Mouse (Mus musculus) liver, embryonic 14.5 days (tissue): ENCODE data around the gene Fam221a. TPM values are rescaled to one million over a fixed set of nuclear protein-coding genes. Genes with fewer than 3 reads are reported as not detected.
"Not testable (repeated sequence)": the region's sequence is repeated elsewhere in the genome, so short reads cannot be mapped to it uniquely, and the experiment has no call there.

ENCODE experiments used
- ATAC-seq: fragments of 200-750 bp; cut with Nextera tagmentation; 2 replicates; pipeline ENCODE4 v1.8.0; 2017; ENCODE audit warnings: moderate number of reproducible peaks, mild to moderate bottlenecking, moderate library complexity; ENCODE audit not compliant: insufficient read depth
- DNase-seq, 3 experiments: peaks; one replicate each; pipeline ENCODE4 v3.0.0-alpha.2; 2012 to 2013; ENCODE audit warnings: low read depth in 3 of 3, low spot score in 3 of 3
- H3K27ac ChIP-seq: fragments of 300-500 bp; sonication (generic); 2 replicates; pipeline ENCODE4 v1.5.1; 2014; ENCODE audit warnings: moderate library complexity, mild to moderate bottlenecking, control low read depth, inconsistent platforms
- H3K27me3 ChIP-seq: fragments of 300-500 bp; sonication (generic); 2 replicates; pipeline ENCODE4 v1.6.1; 2014; ENCODE audit warnings: mild to moderate bottlenecking, low read length, moderate library complexity; ENCODE audit not compliant: control insufficient read depth, insufficient read depth
- H3K36me3 ChIP-seq: fragments of 300-500 bp; sonication (generic); replicated peaks from 2 replicates; pipeline ENCODE4 v1.6.1; 2014; ENCODE audit warnings: low read depth; ENCODE audit not compliant: control insufficient read depth, insufficient read depth
- H3K4me1 ChIP-seq, 2 experiments: fragments of 200-500 bp in 1 of 2; fragments of 300-500 bp in 1 of 2; sonication (generic) in 1 of 2; replicated peaks; 2 replicates each; pipeline ENCODE4 v1.6.1; 2012 to 2014; ENCODE audit warnings: antibody characterized with exemption in 1 of 2, inconsistent platforms in 1 of 2, low read length in 1 of 2; ENCODE audit not compliant: control insufficient read depth in 2 of 2, insufficient read depth in 2 of 2
- H3K4me2 ChIP-seq: fragments of 300-500 bp; sonication (generic); 2 replicates; pipeline ENCODE4 v1.6.1; 2014; ENCODE audit warnings: low read depth, mild to moderate bottlenecking, control low read depth, moderate library complexity
- H3K4me3 ChIP-seq, 2 experiments: fragments of 200-500 bp in 1 of 2; fragments of 300-500 bp in 1 of 2; sonication (generic) in 1 of 2; 2 replicates each; pipeline ENCODE4 v1.5.1; 2012 to 2014; ENCODE audit warnings: low read depth in 2 of 2, low read length in 2 of 2, mild to moderate bottlenecking in 2 of 2, control low read depth in 1 of 2, inconsistent platforms in 1 of 2, moderate library complexity in 1 of 2; ENCODE audit not compliant: insufficient read depth in 1 of 2
- H3K9ac ChIP-seq: fragments of 300-500 bp; sonication (generic); replicated peaks from 2 replicates; pipeline ENCODE4 v1.6.1; 2014; ENCODE audit warnings: mild to moderate bottlenecking, control low read depth, moderate library complexity
- H3K9me3 ChIP-seq: fragments of 300-500 bp; sonication (generic); 2 replicates; pipeline ENCODE4 v1.6.1; 2016; ENCODE audit warnings: low read length, mixed read lengths; ENCODE audit not compliant: control insufficient read depth
- CTCF ChIP-seq: IDR thresholded peaks from 2 replicates; pipeline ENCODE4 v1.5.1; 2016; ENCODE audit warnings: antibody characterized with exemption, low read depth, control low read depth
- EP300 ChIP-seq: IDR thresholded peaks from 2 replicates; pipeline ENCODE4 v1.6.1; 2016; ENCODE audit warnings: antibody characterized with exemption, low read depth
- WGBS: fragments of 180-500 bp; shearing (Covaris S2); extraction: QIAGEN DNeasy Blood & Tissue Kit; methylation state at CpG from one replicate; pipeline ENCODE4 v1.1.7; 2014; ENCODE audit not compliant: insufficient replicate concordance; 5-methylcytosine and 5-hydroxymethylcytosine counted together
- polyA plus RNA-seq, 2 experiments: library from polyadenylated mRNA; depleted of rRNA in 1 of 2; stranded (reverse) in 1 of 2; unstranded in 1 of 2; fragments of >200 nt; fragmentation: Nextera tagmentation in 1 of 2; extraction: Ambion mirVana in 1 of 2; gene quantifications; 2 replicates each; pipeline versions ENCODE4 v1.2.1 to v1.2.3; 2012 to 2014

Fam221a gene
- polyA plus RNA-seq, 2 experiments: 2.2 to 2.5 TPM

GRCm38 (mm10) chr6:49398365-49398764 lies 30.8 kb downstream of the Fam221a start:
- Histone ChIP-seq H3K27me3 (no peaks in the 10 kb centered on the region), H3K4me2 (no peak overlapping the region), H3K4me3 (no peak overlapping the region), H3K9ac (no peak overlapping the region), H3K4me1 (no peaks in the 10 kb centered on the region), H3K36me3 (no peaks in the 10 kb centered on the region), H3K27ac (no peak overlapping the region), H3K9me3 (no peaks in the 10 kb centered on the region)
- ATAC-seq (no peak), DNase-seq (peak in 2 of 3 experiments; percentile 2 to 23)
- peak; percentile 23; the same call in 1 of the 2 replicates for TF ChIP-seq CTCF
- TF ChIP-seq EP300: no peak

GRCm38 (mm10) chr6:49410830-49411229 lies 43.3 kb downstream of the Fam221a start:
- Histone ChIP-seq H3K9me3 (no peaks in the 10 kb centered on the region), H3K27ac (no peak overlapping the region), H3K4me2 (no peak overlapping the region), H3K9ac (no peak overlapping the region), H3K27me3 (no peaks in the 10 kb centered on the region), H3K36me3 (no peaks in the 10 kb centered on the region), H3K4me3 (no peak overlapping the region), H3K4me1 (no peaks in the 10 kb centered on the region)
- no peak for ATAC-seq
- DNase-seq: no peak
- no peak for TF ChIP-seq CTCF
- no peak for TF ChIP-seq EP300
- WGBS: 70% methylated on average over 3 of the region's 3 CpGs

- 43% methylated on average over 2 of the region's 2 CpGs for WGBS
Observed at GRCm38 (mm10) chr6:49412967-49413366, 45.4 kb downstream of the Fam221a start.

GRCm38 (mm10) chr6:49415971-49416370 lies 48.4 kb downstream of the Fam221a start:
- Histone ChIP-seq H3K4me3 (no peak overlapping the region), H3K9me3 (no peaks in the 10 kb centered on the region), H3K27me3 (no peaks in the 10 kb centered on the region), H3K4me2 (no peak overlapping the region), H3K4me1 (no peaks in the 10 kb centered on the region), H3K9ac (no peak overlapping the region), H3K36me3 (no peaks in the 10 kb centered on the region), H3K27ac (no peak overlapping the region)
- ATAC-seq: no peak
- no peak for DNase-seq
- WGBS: 57% methylated on average over 1 of the region's 1 CpGs
- TF ChIP-seq EP300: no peak
- TF ChIP-seq CTCF: no peak

More at GRCm38 (mm10) chr6:49412967-49413366, 45.4 kb downstream of the Fam221a start:
- not testable (repeated sequence) for ATAC-seq, H3K36me3 ChIP-seq, H3K9me3 ChIP-seq, H3K27ac ChIP-seq, H3K4me3 ChIP-seq, DNase-seq, H3K4me2 ChIP-seq, H3K27me3 ChIP-seq, H3K9ac ChIP-seq, H3K4me1 ChIP-seq

GRCm38 (mm10) chr6:49437306-49437705 lies 69.8 kb downstream of the Fam221a start:
- WGBS: 42% methylated on average over 1 of the region's 1 CpGs
- Histone ChIP-seq H3K4me3 (no peak overlapping the region), H3K4me2 (no peak overlapping the region), H3K9ac (no peak overlapping the region), H3K27ac (no peak overlapping the region), H3K9me3 (no peaks in the 10 kb centered on the region), H3K36me3 (no peaks in the 10 kb centered on the region), H3K4me1 (no peaks in the 10 kb centered on the region), H3K27me3 (no peaks in the 10 kb centered on the region)
- TF ChIP-seq EP300 (no peak), CTCF (no peak)
- ATAC-seq (no peak), DNase-seq (no peak)

Other genes with a start within 250 kb of the Fam221a start
- gene Igf2bp3, start 152.8 kb upstream of the Fam221a start, polyA plus RNA-seq (2012; rRNA removed): 5.0 and 7.6 TPM in 2 replicates
- gene Igf2bp3, start 152.8 kb upstream of the Fam221a start, polyA plus RNA-seq (2014; fragmentation: Nextera tagmentation; extraction: Ambion mirVana): 14.0 and 15.4 TPM in 2 replicates
- 46.4 and 61.4 TPM in 2 replicates for gene Tra2a, start 103.7 kb upstream of the Fam221a start, polyA plus RNA-seq (2012; rRNA removed)
- 16.1 and 16.4 TPM in 2 replicates for gene Tra2a, start 103.7 kb upstream of the Fam221a start, polyA plus RNA-seq (2014; fragmentation: Nextera tagmentation; extraction: Ambion mirVana)
- gene Ccdc126, start 48.5 kb upstream of the Fam221a start, polyA plus RNA-seq (2012; rRNA removed): 0.79 and 1.4 TPM in 2 replicates
- 2.6 and 3.0 TPM in 2 replicates for gene Ccdc126, start 48.5 kb upstream of the Fam221a start, polyA plus RNA-seq (2014; fragmentation: Nextera tagmentation; extraction: Ambion mirVana)
- gene Stk31, start 27.9 kb downstream of the Fam221a start, polyA plus RNA-seq (2012; rRNA removed): not detected in 2 replicates
- gene Stk31, start 27.9 kb downstream of the Fam221a start, polyA plus RNA-seq (2014; fragmentation: Nextera tagmentation; extraction: Ambion mirVana): not detected in 2 replicates